Mouse (Mus musculus) gastrocnemius, postnatal 4 days (tissue): ENCODE measurements around the gene C5ar1. TPM values are rescaled to one million over a fixed set of nuclear protein-coding genes. Genes with fewer than 3 reads are reported as not detected.
A peak's percentile ranks its signal among the peaks of the same experiment; 100 is the strongest.
"Not testable (repeated sequence)": the region's sequence is repeated elsewhere in the genome, so short reads cannot be mapped to it uniquely, and the experiment has no call there.

ENCODE experiments used
- DNase-seq, 2 experiments: peaks; one replicate each; pipeline ENCODE4 v3.0.0; 2021 to 2022; ENCODE audit warnings: low spot score in 2 of 2, mixed read lengths in 2 of 2
- total RNA-seq, 2 experiments: library from RNA; stranded (reverse); gene quantifications; 2 replicates each; pipeline ENCODE4 v1.2.3; 2021

Gene C5ar1
- total RNA-seq, 2 experiments from 2014 or later, result 6.1 to 8.8 TPM

DNA sequence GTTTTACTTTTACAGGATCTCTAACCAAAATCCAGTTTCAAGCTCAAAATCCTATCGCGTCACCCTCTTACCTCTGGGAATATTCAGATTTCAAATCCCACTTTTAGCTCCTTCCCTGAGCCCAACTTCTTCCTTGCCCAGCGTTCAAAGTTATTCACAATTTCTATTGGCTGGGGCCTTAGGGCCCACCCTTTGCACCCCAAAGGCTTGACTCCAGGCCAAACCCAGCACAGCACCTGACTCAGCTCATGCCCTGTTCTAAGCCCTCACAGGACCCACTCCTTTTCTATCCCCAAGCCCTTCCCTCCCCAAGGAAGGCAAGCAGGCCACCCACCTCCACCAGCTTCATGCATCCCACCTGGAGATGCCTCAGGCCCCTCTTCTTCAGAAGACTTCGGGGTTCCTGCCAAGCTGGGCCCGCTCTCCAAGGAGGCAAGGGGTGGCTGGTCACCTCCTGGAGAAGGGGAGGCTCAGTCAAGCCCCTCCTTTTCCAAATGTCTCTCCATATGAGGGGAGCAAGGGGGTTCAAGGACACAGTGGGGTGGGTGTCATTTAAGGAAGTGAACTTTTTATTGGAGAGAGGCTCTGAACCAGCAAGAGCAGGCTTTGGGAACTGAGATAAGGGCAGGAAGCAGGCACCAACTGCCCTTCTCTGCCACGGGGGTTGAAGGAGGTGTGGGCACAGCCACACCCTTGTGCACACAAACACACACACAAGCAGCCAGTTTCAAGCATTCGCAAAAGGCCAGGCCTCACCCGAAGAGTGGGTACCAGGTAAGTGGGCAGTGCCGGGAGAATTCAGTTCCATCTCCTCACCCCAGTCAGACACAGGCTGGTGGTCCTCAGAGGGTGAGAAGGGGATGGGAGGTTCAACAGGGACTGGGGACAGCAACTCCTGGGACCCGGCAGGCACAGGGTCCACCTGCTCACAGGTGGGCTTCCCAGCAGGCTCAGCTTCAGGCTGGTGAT lies 15.9 kb upstream of the C5ar1 start:
- DNase-seq, result no peak

DNA sequence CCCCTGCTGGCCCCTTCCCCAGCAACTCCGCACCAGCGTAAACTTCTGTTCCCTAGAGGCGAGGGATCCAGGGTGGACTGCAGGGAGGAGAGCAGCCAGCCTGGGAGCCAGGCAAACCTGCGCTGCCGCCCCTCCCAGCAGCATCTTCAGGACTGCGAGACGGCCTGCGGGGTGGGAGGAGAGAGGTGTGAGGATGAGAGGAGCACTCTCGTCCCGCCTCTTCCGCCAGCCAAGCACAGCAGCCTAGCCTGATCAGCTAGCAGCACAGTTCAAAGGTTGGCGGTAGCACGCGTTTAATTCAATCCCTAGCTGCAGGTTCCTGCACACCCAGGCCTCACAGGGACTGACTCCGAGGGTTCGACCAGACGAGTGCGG lies 14.4 kb upstream of the C5ar1 start:
- DNase-seq, result peak in 1 of 2 experiments; percentile 71

GRCm38 (mm10) chr7:16273081-16273765 lies 13.9 kb upstream of the C5ar1 start, which contains the start of gene Inafm1:
TSS of gene Inafm1 (minus strand) at chr7:16273617.
- DNase-seq, result peak; percentile 63 to 88

GRCm38 (mm10) chr7:16272681-16273080 lies 13.3 kb upstream of the C5ar1 start:
- peak; percentile 50 to 75 for DNase-seq

DNA sequence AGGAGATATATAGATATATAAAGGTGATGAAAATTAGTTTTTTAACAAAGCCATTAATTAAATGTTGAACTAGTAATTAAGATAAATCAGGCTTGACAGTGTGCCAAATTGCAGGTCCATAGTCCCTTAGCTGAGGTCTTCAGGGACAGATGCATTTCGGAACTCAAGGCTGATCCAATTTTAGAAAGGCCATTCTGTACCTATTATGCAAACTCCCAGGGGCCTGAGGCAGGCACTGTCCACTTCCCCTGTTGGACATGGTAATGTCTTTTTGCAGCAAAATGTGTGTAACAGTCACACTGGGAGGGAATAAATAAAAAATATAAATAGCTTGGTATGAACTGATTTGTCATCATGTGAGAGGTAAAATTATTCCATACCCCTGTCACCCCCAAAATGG lies 11.8 kb upstream of the C5ar1 start:
- no peak for DNase-seq

DNA sequence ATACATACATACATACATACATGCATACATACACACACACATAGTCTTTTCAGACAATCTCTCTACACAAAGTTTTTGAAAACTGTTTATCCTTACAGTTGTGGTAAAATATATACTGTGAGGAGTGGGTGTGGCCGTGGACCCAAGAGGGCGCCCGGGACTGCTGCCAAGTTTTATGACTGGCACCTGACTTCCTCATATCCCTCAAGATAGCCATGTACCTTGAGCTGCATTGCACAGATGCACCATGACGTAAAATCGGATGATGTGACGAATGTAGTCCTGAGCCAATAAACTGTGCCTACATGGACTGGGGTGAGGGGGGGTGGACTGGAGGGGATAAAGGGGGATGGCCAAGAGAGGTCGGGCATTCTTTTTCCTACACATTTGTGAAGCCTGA lies 7.3 kb upstream of the C5ar1 start:
- not testable (repeated sequence) for DNase-seq

GRCm38 (mm10) chr7:16265856-16266255 lies 6.5 kb upstream of the C5ar1 start:
- no peak for DNase-seq

GRCm38 (mm10) chr7:16263843-16264242 lies 4.5 kb upstream of the C5ar1 start:
- DNase-seq, result no peak

GRCm38 (mm10) chr7:16263015-16263787 lies 3.9 kb upstream of the C5ar1 start:
- DNase-seq, result peak; percentile 65 to 82

- DNase-seq, result no peak
Measured at GRCm38 (mm10) chr7:16261097-16261496, 1.8 kb upstream of the C5ar1 start.

DNA sequence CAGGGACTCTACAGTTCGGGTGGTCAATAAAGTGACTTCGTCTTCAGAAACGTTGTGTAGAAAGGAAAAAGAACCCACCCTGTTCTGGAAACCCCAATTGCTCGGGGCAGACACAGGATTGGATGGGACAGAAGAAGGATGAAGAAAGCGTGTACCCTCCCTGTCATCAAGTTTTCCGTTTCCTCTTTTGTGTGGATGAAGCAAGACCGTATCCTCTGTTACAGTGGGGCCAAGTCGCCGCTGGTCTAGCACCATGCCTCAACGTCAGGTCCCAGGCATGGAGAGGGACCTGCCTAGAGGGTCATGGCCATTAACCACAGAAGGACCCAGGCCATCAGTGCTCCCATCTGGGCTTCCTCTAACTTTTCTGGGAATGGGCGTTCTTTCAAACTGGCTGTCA lies 1.5 kb downstream of the C5ar1 start:
- DNase-seq, result no peak

GRCm38 (mm10) chr7:16255963-16256362 lies 3.4 kb downstream of the C5ar1 start:
- DNase-seq, result not testable (repeated sequence)

DNA sequence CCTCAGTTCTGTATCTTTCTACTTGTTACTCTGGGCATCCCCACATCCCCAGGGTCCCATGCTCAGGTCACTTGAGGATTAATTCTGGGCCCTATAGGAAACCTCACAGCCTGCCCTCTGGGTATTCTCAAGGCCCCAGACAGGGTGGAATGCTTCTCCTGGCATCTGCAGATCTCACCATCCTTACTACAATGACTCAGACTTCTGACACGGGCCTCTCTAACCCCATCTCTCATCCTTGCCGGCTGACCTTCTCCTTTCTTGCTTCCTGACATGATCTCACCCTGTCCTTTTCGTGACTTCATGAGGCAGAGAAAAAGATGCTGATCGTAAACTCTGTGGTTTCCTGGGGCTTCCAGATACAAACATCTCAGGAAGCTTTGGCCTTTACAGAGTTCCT lies 5.1 kb downstream of the C5ar1 start:
- DNase-seq, result no peak

- DNase-seq, result no peak
Measured at GRCm38 (mm10) chr7:16250687-16251086, 8.7 kb downstream of the C5ar1 start.

GRCm38 (mm10) chr7:16245958-16246357 lies 13.4 kb downstream of the C5ar1 start:
- DNase-seq, result no peak

GRCm38 (mm10) chr7:16244067-16244466 lies 15.3 kb downstream of the C5ar1 start, which contains the start of gene C5ar2:
TSS of gene C5ar2 (minus strand) at chr7:16244154.
- no peak for DNase-seq

DNA sequence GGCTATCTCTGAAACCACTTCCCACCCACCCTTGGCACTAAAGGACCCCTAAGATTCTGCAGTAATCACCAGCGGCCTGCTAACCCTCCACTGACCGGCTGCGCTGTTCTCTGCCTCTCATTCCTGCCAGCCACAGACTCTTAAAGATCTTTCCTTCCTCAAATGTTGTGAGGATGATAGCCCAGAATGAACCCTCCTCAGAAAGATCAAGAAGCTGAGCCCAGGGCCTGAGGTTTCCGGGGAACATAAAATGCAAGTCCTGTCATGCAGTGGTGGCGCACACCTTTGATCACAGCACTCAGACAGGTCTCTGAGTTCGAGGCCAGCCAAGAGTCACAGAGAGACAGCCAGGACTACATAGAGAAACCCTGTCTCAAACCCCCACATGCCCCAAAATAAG lies 17.1 kb downstream of the C5ar1 start:
- no peak for DNase-seq

DNA sequence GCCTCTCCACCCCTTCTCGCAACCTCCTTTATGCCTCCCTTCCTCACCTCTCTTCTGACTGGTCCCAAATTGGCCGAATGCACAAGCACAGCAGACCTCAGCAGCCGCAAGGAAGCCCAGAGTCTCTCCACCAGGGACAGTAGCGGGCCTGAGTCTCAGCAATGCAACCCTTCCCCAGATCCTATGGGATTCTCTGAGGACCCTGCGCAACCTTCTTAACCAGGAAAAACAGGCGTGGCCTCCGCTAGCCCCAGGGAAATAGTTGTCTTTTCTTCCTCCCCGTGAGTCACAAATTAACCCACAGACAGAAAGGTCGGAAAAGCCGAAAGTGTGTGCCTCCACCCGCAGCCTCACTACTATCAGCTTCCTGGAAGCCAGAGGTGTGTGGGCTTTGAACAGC lies 17.6 kb downstream of the C5ar1 start:
- no peak for DNase-seq

DNA sequence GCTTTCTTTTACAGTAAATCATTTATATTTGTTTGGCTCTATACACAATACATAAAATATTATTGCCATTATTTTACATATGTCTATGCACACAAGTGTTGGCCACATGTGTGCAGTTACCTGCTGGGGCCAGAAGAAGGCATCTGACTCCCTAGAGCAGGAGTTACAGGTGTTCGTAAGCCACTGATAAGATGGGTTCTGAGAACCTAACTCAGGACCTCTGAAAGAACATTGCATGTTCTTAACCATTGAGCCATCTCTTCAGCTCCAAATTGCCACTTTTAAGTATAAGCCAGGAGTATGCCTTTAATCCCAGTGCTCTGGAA lies 18.4 kb downstream of the C5ar1 start:
- no peak for DNase-seq

GRCm38 (mm10) chr7:16240281-16240977 lies 18.9 kb downstream of the C5ar1 start:
- DNase-seq, result no peak

GRCm38 (mm10) chr7:16239554-16239997 lies 19.8 kb downstream of the C5ar1 start:
- no peak for DNase-seq
